Mouse (Mus musculus): ENCODE measurements around the gene Ift80.
"Not testable (repeated sequence)": the region's sequence is repeated elsewhere in the genome, so short reads cannot be mapped to it uniquely, and the experiment has no call there.

Gene Ift80

DNA sequence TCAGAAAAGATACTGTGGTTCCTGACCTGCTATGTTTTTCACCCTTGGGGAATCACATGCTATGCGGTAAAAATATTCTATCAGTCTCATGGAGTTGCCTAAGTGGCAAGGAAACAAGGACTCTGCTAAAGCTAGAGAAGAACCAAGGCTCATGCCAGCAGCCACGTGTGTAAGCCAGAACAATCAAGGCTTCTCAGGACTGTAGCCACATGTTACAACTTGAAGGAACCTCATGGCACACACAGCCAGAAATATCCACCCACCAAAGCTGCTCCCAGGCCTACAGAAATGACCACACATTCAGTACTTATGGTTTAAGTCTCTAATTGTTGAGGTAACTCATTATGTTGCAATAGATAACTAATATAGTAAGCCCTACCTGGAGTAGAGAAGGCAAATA lies 17.8 kb downstream of the Ift80 start:
- no peak for DNase-seq (ENCODE audit: low spot score)

- DNase-seq (ENCODE audit: low spot score), result no peak
Observed at GRCm38 (mm10) chr3:68980898-68981297, 23.5 kb downstream of the Ift80 start.

- DNase-seq (ENCODE audit: low spot score), result no peak
Observed at GRCm38 (mm10) chr3:68979187-68979586, 25.2 kb downstream of the Ift80 start.

DNA sequence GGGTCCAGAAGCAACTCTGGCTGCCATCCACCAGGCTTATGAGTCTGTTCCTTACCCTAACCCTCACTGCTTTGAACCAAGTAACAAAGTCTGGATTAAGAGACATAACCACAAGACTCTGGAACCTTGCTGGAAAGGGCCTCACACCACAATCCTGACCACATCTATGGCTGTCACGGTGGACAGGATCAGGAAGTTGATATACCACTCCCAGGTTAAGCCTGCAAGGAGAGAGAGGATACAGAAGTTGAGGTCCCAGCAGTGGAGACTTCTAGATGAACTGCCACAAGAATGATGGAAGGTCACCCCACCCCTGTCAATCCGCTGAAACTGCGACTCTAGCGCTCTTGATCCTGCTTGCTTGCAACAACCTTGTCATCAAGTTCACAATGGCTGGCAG lies 26.7 kb downstream of the Ift80 start:
- DNase-seq (ENCODE audit: low spot score), result no peak

GRCm38 (mm10) chr3:68975533-68976490 lies 28.6 kb downstream of the Ift80 start:
- DNase-seq (ENCODE audit: low spot score), result no peak

DNA sequence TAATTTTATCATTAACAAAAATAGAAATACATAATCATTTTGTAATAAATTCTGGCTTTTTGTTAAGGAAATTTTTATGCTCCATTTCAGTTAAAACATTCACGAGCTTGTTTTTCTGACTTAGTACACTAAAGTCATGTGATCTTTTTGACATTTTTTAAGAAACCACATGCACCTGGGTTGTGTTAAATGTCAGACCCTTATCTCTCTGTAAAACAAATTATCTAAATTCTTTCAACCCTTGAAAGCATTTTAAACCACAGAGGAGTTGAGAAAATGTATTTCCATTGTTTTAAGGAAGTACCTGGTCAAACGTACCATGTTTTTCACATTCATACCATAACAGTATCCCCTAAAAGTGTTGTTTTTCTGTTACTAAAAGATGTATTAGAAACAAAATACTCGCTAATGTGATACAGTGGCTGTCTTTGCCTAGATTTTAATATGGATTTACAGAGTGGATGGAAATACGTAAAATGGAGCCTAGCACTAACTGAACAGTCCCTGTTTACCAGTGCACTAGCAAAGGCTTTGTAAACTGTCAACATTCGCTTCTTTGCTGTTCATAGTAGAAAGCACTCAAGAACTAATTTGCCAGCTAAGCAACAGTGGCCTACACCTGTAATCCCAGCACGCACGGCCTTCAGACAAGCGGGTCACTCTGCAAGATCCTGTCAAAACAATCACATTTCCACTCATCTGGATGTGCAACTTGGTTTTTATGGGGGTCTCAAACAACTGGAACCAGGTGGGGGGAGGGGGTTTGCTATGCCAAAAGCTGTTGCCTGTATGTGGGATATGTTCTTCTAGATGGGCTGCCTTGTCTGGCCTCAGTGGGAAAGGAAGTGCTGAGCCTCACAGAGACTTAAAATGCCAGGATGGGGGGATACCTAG lies 29.5 kb downstream of the Ift80 start:
- no peak for DNase-seq (ENCODE audit: low spot score)

- DNase-seq (ENCODE audit: low spot score), result no peak
Observed at GRCm38 (mm10) chr3:68973574-68973973, 30.8 kb downstream of the Ift80 start.

- DNase-seq (ENCODE audit: low spot score), result no peak
Observed at GRCm38 (mm10) chr3:68969091-68969590, 35.2 kb downstream of the Ift80 start.

DNA sequence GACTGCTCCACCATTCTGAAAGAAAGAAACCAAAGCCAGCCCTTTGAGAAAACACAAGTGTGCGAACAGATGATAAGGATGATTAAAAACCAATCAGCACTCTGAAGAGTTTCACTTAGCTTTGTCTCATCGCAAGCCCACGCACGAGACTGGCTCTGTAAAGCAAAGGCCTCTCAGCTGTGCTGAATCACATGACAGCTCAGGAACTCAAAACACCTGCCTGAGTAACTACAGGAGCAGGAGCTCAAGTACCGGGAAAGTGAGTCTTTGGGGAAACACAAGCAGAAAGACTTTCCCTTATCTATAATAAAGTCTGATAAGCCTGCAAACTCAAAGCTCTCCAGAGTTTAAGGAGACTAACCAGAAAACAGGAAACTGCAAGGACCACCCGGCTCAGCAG lies 37.0 kb downstream of the Ift80 start:
- no peak for DNase-seq (ENCODE audit: low spot score)

- DNase-seq (ENCODE audit: low spot score), result no peak
Observed at GRCm38 (mm10) chr3:68966527-68967285, 37.7 kb downstream of the Ift80 start.

- no peak for DNase-seq (ENCODE audit: low spot score)
Observed at GRCm38 (mm10) chr3:68964682-68965081, 39.7 kb downstream of the Ift80 start.

GRCm38 (mm10) chr3:68957413-68957812 lies 47.0 kb downstream of the Ift80 start:
- no peak for DNase-seq (ENCODE audit: low spot score)

DNA sequence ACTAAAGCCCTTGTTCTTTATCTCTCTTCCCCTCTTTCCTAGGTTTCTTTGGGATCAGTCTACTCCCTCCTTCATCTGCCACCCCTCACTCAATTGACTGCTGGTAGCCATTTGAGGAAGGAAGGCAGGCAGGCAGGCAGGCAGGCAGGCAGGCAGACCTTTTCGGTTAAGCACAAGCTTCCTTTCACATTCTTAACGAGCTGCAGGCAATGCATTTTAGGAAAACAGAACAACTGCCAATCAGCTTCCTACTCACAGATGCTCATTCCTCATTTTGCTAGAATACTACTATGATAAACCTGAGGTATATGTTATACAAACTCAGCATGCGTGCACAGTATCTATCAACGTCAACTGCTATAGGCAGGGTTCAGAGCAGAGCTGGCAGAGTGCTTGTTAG lies 47.9 kb downstream of the Ift80 start:
- no peak for DNase-seq (ENCODE audit: low spot score)

DNA sequence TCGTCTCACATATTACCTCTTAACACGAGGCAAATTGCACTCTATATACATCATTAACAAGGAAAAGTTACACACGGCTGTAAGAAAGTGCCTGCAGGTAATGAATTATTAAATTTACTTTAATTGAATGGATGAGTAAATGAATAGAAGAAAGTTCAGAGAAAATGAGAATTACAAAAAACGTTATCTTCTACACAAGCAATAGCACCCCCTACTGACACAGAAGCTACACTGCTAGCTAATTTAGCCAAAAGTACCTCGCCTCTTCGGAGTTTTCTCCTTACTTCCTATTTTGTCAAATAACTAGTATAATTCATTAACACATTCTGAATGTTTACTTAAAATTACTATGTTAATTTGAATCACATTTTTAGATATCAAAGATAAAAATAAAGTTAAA lies 49.9 kb downstream of the Ift80 start:
- DNase-seq (ENCODE audit: low spot score), result no peak

GRCm38 (mm10) chr3:68952707-68953106 lies 51.7 kb downstream of the Ift80 start:
- DNase-seq (ENCODE audit: low spot score), result no peak

GRCm38 (mm10) chr3:68951971-68952370 lies 52.4 kb downstream of the Ift80 start:
- not testable (repeated sequence) for DNase-seq (ENCODE audit: low spot score)

GRCm38 (mm10) chr3:68949381-68949780 lies 55.0 kb downstream of the Ift80 start:
- no peak for DNase-seq (ENCODE audit: low spot score)

- DNase-seq (ENCODE audit: low spot score), result no peak
Observed at GRCm38 (mm10) chr3:68948918-68949317, 55.5 kb downstream of the Ift80 start.

GRCm38 (mm10) chr3:68941867-68942266 lies 62.5 kb downstream of the Ift80 start:
- no peak for DNase-seq (ENCODE audit: low spot score)

DNA sequence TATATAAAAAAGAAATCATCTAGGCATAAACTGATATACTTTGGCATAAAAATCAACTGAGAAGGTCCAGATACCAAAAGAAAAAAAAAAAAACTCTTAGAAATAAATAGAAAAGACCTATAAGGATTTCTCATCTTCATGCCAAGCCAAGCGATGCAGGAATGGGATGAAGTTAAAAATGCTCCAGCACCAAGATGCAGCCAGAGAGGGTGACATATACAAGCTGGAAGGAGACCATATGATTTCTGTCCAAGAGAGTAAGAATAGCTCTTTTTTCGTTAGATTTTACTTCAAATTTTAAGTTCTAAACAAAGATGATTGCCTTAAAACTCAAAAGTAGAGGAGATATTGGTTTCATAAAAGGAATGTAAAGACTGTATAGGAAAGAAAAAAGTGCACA lies 64.1 kb downstream of the Ift80 start:
- DNase-seq (ENCODE audit: low spot score), result no peak

- no peak for DNase-seq (ENCODE audit: low spot score)
Observed at GRCm38 (mm10) chr3:68939312-68939711, 65.1 kb downstream of the Ift80 start.

GRCm38 (mm10) chr3:68936709-68937108 lies 67.7 kb downstream of the Ift80 start:
- DNase-seq (ENCODE audit: low spot score), result no peak

Measured in urinary bladder, postnatal 10 days (tissue).